Mouse (Mus musculus): ENCODE data around the gene Srarp. TPM values are rescaled to one million over a fixed set of nuclear protein-coding genes. Genes with fewer than 3 reads are reported as not detected.

Gene Srarp
- polyA plus RNA-seq, 1 experiment from 2014 or later = not detected

DNA sequence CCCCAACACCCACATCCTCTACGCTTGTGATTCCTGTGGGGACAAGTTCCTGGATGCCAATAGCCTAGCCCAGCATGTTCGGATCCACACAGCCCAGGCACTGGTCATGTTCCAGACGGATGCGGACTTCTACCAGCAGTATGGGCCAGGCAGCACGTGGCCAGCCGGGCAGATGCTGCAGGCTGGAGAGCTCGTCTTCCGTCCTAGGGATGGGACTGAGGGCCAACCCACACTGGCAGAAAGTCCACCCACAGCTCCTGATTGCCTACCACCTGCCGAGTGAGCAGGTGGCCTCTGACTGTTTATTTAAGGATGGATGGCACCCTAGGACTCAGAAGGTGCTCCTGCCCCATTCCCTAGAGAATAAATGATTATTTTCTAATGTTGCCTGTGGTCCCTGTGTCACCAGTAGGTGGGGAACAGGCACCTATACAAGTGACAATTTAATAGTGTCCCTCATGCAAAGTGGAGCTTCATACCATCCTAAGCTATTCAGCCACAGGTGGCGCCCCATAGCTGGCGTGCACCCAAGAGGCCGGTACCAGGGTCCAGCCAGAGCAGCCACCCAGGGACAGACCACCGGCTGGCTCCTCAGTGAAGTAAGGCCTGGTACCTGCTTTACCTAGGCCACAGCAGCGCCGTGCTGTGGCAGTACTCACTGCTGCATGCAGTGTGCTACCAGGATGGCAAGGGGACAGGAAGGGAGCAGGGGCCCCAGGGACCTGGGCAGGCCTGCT is 31.1 kb upstream of the Srarp start:
- no peak overlapping the region for H3K4me2 ChIP-seq (replicated peaks)
- H3K9ac ChIP-seq = 0 out of 2 replicates have a peak overlapping the region, but pooled peaks have one; percentile 25
- no peaks in the 10 kb centered on the region for H3K9me3 ChIP-seq
- H3K36me3 ChIP-seq = peaks cover 98% of the 10 kb centered on the region
- no peak overlapping the region for H3K4me3 ChIP-seq
- no peak for ATAC-seq (ENCODE audit: low FRiP score, low read depth)
- no peaks in the 10 kb centered on the region for H3K4me1 ChIP-seq
- no peaks in the 10 kb centered on the region for H3K27me3 ChIP-seq
- 87% methylated on average over 15 of the region's 15 CpGs for WGBS
- H3K27ac ChIP-seq = no peak overlapping the region

DNA sequence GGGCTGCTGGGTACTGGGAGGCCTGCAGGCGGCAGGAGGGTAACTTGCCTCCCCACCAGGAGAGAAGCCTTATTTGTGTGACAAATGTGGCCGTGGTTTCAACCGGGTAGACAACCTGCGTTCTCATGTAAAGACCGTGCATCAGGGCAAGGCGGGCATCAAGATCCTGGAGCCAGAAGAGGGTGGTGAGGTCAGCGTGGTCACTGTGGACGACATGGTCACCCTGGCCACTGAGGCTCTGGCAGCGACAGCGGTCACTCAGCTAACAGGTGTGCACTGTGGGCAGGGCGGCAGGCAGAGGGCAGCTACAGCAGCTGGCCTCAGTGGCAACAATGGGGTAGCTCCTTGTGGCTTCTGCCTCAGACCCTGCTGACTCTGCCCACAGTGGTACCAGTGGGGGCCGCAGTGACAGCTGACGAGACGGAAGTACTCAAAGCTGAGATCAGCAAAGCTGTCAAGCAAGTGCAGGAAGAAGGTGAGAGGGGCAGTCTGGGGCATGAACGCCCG is 30.4 kb upstream of the Srarp start:
- H3K4me3 ChIP-seq = no peak overlapping the region
- H3K27me3 ChIP-seq = no peaks in the 10 kb centered on the region
- no peak for ATAC-seq (ENCODE audit: low FRiP score, low read depth)
- H3K36me3 ChIP-seq = peaks cover 96% of the 10 kb centered on the region
- no peak overlapping the region for H3K9ac ChIP-seq
- no peaks in the 10 kb centered on the region for H3K4me1 ChIP-seq
- no peaks in the 10 kb centered on the region for H3K9me3 ChIP-seq
- no peak overlapping the region for H3K4me2 ChIP-seq (replicated peaks)
- WGBS = 88% methylated on average over 16 of the region's 16 CpGs
- no peak overlapping the region for H3K27ac ChIP-seq

DNA sequence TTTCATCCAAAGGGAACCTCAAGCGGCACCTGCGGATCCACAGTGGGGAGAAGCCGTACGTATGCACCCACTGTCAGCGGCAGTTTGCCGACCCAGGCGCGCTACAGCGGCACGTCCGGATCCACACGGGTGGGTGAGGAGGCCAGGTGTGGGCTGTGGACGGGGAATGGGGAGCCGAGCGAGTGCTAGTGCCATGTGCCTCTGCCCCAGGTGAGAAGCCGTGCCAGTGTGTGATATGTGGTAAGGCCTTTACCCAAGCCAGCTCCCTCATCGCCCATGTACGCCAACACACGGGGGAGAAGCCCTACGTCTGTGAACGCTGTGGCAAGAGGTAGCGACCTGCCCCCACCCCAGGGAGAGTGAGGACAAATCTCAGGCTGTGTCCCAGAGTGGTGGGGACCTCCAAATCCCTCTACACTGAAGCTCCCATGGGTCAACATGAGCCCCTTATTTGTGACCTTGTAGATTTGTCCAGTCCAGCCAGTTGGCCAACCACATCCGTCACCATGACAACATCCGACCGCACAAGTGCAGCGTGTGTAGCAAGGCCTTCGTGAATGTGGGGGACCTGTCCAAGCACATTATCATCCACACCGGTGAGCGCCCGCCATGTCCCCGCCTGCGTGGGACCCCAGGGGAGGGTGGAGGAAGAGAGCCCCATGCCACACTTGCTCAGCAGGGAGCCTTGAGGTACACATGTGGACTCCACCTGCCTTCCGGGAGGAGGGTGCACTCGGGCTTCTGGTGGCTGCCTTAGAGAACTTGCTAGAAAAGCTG is 29.8 kb upstream of the Srarp start:
- ATAC-seq (ENCODE audit: low FRiP score, low read depth) = no peak
- Histone ChIP-seq H3K9me3 (no peaks in the 10 kb centered on the region), H3K4me1 (no peaks in the 10 kb centered on the region), H3K9ac (no peak overlapping the region), H3K27me3 (no peaks in the 10 kb centered on the region), H3K27ac (no peak overlapping the region), H3K4me3 (no peak overlapping the region), H3K36me3 (peaks cover 93% of the 10 kb centered on the region), H3K4me2 (replicated peaks) (no peak overlapping the region)
- WGBS = 95% methylated on average over 34 of the region's 34 CpGs

DNA sequence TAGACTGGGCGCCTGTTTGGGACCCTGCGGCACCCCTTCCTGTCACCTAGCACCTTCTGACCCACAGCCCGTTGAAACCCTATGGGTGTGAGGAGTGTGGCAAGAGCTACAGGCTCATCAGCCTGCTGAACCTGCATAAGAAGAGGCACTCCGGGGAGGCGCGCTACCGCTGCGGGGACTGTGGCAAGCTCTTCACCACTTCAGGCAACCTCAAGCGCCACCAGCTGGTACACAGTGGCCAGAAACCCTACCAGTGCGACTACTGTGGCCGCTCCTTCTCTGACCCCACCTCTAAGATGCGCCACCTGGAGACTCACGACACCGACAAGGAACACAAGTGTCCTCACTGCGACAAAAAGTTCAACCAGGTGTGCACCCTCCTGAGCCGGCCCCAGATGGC is 28.8 kb upstream of the Srarp start:
- no peaks in the 10 kb centered on the region for H3K4me1 ChIP-seq
- WGBS = 77% methylated on average over 16 of the region's 16 CpGs
- peaks cover 92% of the 10 kb centered on the region for H3K36me3 ChIP-seq
- no peak overlapping the region for H3K4me3 ChIP-seq
- H3K4me2 ChIP-seq (replicated peaks) = no peak overlapping the region
- no peaks in the 10 kb centered on the region for H3K9me3 ChIP-seq
- no peaks in the 10 kb centered on the region for H3K27me3 ChIP-seq
- H3K9ac ChIP-seq = no peak overlapping the region
- ATAC-seq (ENCODE audit: low FRiP score, low read depth) = no peak
- H3K27ac ChIP-seq = no peak overlapping the region

DNA sequence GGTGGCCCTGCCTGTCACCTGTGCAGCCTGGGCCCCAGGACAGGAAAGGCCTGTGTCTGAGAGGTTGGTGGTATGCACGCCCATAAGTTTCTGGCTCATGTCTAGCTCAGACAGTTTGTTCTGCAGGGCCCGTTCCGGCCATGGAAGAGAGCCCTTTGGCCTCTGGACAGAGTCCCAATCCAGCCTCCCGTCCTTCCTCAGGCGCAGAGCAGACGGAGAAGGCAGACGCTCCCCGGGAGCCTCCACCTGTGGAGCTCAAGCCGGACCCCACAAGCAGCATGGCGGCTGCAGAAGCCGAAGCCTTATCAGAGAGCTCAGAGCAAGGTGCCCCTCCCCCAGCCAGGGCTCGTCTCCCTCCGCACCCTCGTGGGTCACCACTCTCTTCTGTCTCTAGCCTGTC is 27.6 kb upstream of the Srarp start:
- no peak overlapping the region for H3K9ac ChIP-seq
- peaks cover 83% of the 10 kb centered on the region for H3K36me3 ChIP-seq
- 81% methylated on average over 14 of the region's 14 CpGs for WGBS
- H3K9me3 ChIP-seq = no peaks in the 10 kb centered on the region
- peaks cover 7% of the 10 kb centered on the region for H3K4me1 ChIP-seq
- H3K4me3 ChIP-seq = no peak overlapping the region
- ATAC-seq (ENCODE audit: low FRiP score, low read depth) = no peak
- H3K27me3 ChIP-seq = no peaks in the 10 kb centered on the region
- no peak overlapping the region for H3K27ac ChIP-seq
- no peak overlapping the region for H3K4me2 ChIP-seq (replicated peaks)

DNA sequence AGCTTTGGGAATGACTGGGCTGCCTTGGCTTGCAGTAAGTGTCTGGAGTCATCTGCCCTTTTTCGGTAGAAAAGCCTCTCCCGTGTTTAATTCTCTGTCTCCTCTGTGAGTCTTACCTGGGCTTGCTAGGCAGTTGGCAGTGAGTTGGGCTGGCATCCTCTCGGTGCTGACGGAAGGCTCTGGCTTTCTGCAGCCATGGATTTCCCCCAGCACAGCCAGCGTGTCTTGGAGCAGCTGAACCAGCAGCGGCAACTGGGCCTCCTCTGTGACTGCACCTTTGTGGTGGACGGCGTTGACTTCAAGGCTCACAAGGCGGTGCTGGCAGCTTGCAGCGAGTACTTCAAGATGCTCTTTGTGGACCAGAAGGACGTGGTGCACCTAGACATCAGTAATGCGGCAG is 25.7 kb upstream of the Srarp start:
- Histone ChIP-seq H3K4me2 (replicated peaks) (no peak overlapping the region), H3K9ac (no peak overlapping the region), H3K4me3 (no peak overlapping the region), H3K4me1 (peaks cover 17% of the 10 kb centered on the region), H3K9me3 (no peaks in the 10 kb centered on the region), H3K27me3 (no peaks in the 10 kb centered on the region), H3K27ac (no peak overlapping the region), H3K36me3 (peaks cover 67% of the 10 kb centered on the region)
- 91% methylated on average over 12 of the region's 12 CpGs for WGBS
- ATAC-seq (ENCODE audit: low FRiP score, low read depth) = no peak

DNA sequence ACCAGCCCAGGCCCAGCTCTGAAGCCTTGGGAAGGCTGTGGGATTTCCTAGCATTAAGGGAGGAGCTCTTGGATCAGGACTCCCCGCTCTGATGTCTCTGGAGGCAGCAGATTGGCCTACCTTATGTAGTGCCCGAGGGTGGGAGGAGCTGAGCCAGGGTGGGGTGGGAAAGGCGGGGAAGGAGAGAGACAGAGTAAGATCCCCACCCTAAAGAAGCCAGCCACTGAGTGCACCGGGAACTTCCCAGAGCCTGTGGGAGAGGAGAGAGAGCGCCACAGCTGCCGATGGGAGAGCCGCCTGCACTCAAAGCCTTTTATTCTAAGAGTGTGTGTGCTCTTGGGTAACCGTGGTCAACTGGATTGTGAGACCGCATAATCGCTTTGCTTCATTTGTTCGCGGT is 25.2 kb upstream of the Srarp start:
- no peak overlapping the region for H3K27ac ChIP-seq
- 67% methylated on average over 12 of the region's 12 CpGs for WGBS
- peaks cover 67% of the 10 kb centered on the region for H3K36me3 ChIP-seq
- H3K4me2 ChIP-seq (replicated peaks) = no peak overlapping the region
- no peak for ATAC-seq (ENCODE audit: low FRiP score, low read depth)
- no peak overlapping the region for H3K9ac ChIP-seq
- no peaks in the 10 kb centered on the region for H3K9me3 ChIP-seq
- H3K4me1 ChIP-seq = peaks cover 17% of the 10 kb centered on the region
- H3K4me3 ChIP-seq = no peak overlapping the region
- no peaks in the 10 kb centered on the region for H3K27me3 ChIP-seq

DNA sequence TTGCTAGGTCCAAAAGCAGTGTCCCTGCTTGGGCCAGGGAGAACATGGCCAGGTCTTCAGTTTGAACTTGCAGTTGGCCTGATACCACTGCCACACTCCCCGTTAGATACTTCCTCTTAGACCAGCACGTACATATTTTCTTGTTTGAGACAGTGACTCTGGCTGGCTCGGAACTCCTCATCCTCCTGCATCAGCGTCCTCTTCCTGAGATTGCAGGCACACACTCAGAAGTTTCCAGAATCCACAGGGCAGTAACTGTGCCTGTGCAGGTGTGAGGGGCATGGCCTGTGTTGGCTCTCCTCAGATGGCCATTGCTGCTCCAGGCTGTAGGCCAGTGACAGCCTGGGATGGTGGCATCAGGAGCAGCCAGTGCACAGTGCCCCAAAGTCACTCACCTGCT is 24.6 kb upstream of the Srarp start:
- Histone ChIP-seq H3K4me2 (replicated peaks) (no peak overlapping the region), H3K9ac (no peak overlapping the region), H3K27ac (no peak overlapping the region), H3K27me3 (no peaks in the 10 kb centered on the region), H3K9me3 (no peaks in the 10 kb centered on the region), H3K36me3 (peaks cover 63% of the 10 kb centered on the region), H3K4me3 (no peak overlapping the region), H3K4me1 (peaks cover 21% of the 10 kb centered on the region)
- WGBS = 93% methylated on average over 4 of the region's 4 CpGs
- no peak for ATAC-seq (ENCODE audit: low FRiP score, low read depth)

DNA sequence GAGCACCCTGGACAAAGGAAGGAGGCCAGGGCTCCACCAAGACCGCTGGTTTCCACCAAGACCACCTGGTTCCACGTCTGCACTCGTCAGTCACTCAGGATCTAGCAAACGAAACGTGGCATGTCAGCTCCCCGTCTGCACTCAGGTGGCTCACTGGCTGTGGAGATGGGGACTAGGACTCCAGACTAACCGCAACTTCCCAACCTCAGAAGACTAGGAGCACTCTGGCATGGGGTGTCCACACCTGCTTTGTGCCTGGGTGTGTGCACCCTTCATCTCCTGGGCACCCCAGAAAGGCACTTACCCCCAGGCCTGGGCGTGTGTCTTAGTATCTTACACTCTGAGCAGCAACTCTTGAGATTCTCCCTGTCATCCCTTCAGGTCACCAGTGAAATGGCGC is 23.9 kb upstream of the Srarp start:
- 92% methylated on average over 9 of the region's 9 CpGs for WGBS
- Histone ChIP-seq H3K4me3 (no peak overlapping the region), H3K9ac (no peak overlapping the region), H3K27ac (no peak overlapping the region), H3K9me3 (no peaks in the 10 kb centered on the region), H3K4me1 (peaks cover 26% of the 10 kb centered on the region), H3K36me3 (peaks cover 59% of the 10 kb centered on the region), H3K27me3 (no peaks in the 10 kb centered on the region), H3K4me2 (replicated peaks) (no peak overlapping the region)
- ATAC-seq (ENCODE audit: low FRiP score, low read depth) = no peak

DNA sequence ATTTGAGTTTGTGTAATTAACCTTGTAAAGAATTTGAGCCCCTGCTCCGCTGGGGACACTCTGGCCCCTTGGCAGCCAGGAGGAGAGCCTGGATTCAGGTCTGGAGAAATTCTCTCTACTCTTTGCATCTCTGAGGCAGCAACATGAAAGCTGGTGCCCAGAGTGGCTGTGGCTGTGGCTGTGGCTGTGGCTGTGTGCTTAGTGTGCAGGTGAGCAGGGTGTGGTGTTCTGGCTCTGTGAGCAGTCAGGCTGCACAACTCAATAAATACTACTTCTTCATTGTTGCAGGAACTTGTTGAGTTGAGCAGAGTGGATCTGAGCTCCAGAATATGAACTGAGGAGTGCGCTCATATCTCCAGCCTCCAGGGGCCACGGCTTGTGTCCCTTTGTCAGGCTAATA is 23.0 kb upstream of the Srarp start:
- peak overlapping the region; percentile 65; the same call in 1 of the 2 replicates for H3K27ac ChIP-seq
- no peaks in the 10 kb centered on the region for H3K27me3 ChIP-seq
- H3K4me2 ChIP-seq (replicated peaks) = no peak overlapping the region
- WGBS = 67% methylated on average over 3 of the region's 3 CpGs
- peaks cover 52% of the 10 kb centered on the region for H3K36me3 ChIP-seq
- no peak for ATAC-seq (ENCODE audit: low FRiP score, low read depth)
- H3K4me1 ChIP-seq = peaks cover 29% of the 10 kb centered on the region
- no peaks in the 10 kb centered on the region for H3K9me3 ChIP-seq
- H3K9ac ChIP-seq = no peak overlapping the region
- H3K4me3 ChIP-seq = no peak overlapping the region

DNA sequence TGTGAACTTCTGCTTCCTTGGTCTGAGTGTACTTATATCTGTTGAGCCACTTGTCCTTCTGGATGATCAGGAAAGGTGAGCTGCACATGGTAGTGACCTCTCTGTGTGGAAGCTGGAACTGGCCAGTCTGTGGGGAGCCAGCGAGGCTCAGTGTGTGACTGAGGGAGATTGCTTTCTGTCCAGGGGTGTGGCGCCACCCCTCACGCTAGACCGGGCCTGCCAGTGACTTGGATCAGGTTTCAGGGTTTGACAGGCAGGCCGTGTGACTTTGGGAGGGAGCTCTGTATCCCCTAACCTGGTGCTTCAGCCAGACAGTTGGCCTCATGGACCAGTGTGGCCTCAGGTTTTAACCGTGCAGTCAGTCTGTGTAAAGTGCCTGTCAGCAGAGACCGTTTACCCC is 22.3 kb upstream of the Srarp start:
- Histone ChIP-seq H3K4me1 (peaks cover 29% of the 10 kb centered on the region), H3K9ac (peak overlapping the region; percentile 14; the same call in 1 of the 2 replicates), H3K4me2 (replicated peaks) (peak overlapping the region; percentile 28), H3K9me3 (no peaks in the 10 kb centered on the region), H3K36me3 (peaks cover 47% of the 10 kb centered on the region), H3K27ac (peak overlapping the region; percentile 65; the same call in 1 of the 2 replicates), H3K27me3 (no peaks in the 10 kb centered on the region), H3K4me3 (no peak overlapping the region)
- WGBS = 18% methylated on average over 7 of the region's 7 CpGs
- peak; percentile 43; the same call in 1 of the 2 replicates for ATAC-seq (ENCODE audit: low FRiP score, low read depth)

DNA sequence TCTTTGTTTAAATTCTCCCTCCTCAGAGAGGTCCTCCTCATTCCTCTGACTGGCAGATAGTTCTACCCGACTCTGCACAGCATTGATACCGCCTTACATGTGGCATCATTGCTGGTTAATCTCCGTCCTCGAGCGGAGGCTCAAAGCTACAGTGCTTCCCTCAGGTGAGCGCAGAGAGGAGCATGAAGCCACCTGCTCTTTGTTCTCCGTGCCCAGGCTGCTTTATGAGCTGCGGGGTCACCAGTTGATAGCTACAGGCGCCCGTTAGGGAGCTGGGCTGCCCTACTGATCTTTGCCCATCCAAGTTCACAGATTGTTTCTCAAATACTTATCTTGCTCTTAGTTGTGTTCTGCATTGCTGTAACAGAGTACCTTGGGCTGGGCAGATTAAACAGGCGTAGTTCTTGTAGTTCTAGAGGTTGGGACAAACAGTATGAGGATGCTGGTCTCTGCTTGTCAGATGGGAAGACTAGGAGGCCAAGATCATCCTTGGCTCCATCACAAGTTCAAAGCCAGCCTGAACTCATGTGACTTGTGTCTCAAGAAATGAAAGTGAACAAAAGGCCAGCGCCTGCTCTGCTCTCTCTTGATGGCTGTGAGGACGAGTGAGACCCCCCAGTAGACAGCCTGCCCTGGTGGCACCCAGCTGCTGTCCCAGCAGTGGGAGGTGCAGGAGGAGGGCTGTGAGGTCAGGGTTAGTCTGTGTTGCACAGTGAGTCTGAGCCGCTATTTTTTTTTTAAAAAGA is 20.5 kb upstream of the Srarp start:
- H3K4me1 ChIP-seq = peaks cover 29% of the 10 kb centered on the region
- H3K4me3 ChIP-seq = no peak overlapping the region
- 93% methylated on average over 14 of the region's 14 CpGs for WGBS
- H3K9me3 ChIP-seq = no peaks in the 10 kb centered on the region
- no peaks in the 10 kb centered on the region for H3K27me3 ChIP-seq
- ATAC-seq (ENCODE audit: low FRiP score, low read depth) = no peak
- no peak overlapping the region for H3K4me2 ChIP-seq (replicated peaks)
- no peak overlapping the region for H3K9ac ChIP-seq
- H3K36me3 ChIP-seq = peaks cover 49% of the 10 kb centered on the region
- H3K27ac ChIP-seq = no peak overlapping the region
